Mouse (Mus musculus) cerebellum, adult 9-11 months (tissue): ENCODE data around the gene Abca9.

ENCODE experiments used
- DNase-seq: peaks from one replicate; pipeline ENCODE4 v3.0.0; 2022

Abca9 gene

GRCm38 (mm10) chr11:110060127-110060526 lies 107.9 kb downstream of the Abca9 start:
- DNase-seq = no peak

DNA sequence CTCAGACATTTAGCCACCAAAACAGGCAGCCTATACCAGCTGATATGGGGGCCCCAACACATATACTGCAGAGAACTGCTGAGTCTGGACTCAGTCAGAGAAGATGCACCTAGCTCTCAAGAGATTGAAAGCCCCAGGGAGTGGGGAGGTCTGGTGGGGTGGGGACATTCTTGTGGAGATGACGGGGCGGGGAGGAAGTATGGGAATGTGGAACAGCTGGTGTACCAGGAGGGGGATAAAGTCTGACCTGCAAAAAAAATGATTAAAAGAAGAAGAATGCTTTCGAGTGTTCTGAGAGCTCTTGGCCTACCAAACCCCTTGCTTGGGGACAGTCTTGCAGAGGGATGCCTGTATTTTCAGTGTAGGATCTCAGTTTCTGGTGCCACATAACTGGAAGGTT lies 114.3 kb downstream of the Abca9 start:
- DNase-seq = no peak
